ENCODE assay signal across 1 mouse cellular context in the genomic region with DNA sequence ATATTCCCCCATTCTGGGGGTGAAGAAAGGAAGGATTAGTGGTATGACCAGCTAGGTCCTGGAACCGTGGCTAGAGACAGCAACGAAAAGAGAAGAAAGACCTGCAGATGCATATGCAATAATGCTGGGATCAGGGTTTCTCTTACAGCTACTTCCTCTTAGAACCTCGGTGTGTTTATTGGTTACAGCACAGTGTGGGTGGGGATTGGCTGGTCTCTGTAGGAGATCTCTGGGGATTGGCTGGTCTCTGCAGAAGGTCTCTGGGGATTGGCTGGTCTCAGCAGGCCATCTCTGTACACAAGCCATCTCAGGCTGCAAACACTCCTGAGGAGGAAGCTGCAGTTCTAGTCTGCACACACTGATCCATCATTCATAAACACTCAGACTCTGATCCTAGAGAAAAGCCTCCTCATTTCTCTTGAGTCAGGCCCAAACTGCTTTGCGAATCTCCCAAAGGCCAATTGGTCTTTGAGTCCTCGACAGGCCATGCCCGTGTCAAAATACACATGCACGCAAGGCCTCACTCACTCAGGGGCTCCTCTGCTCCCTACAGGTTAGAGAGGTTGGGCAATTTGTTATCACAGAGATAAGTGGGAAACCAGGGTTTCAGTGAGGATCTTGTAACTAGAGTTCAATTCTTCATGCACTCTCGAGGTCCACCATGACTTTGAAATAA.
TF ChIP-seq lines count a peak whose summit lies in the region.

No protein-coding gene starts in this region.

TF ChIP-seq in MEL, 35 proteins besides CTCF, POLR2A, EP300 and RAD21 (continued from another document):
- TF ChIP-seq MAX (IDR thresholded peaks at IDR 0.05; ENCODE audit: low read length) (peak; percentile 45), ELF1 (IDR thresholded peaks at IDR 0.05; ENCODE audit: low read depth, low read length) (peak; percentile 84), ETS1 (IDR thresholded peaks at IDR 0.05; ENCODE audit: low read depth, low read length) (peak; percentile 43; the same call in 1 of the 2 replicates), USF1 (IDR thresholded peaks at IDR 0.05; ENCODE audit: low read depth, low read length) (peak; percentile 23; the same call in 1 of the 2 replicates), GATA1 (IDR thresholded peaks at IDR 0.05; ENCODE audit: low read depth, low read length) (no peak), E2F4 (IDR thresholded peaks at IDR 0.05; ENCODE audit: borderline replicate concordance, low read depth, low read length) (no peak), SIN3A (IDR thresholded peaks at IDR 0.05; ENCODE audit: low read length) (peak; percentile 67), ZNF384 (IDR thresholded peaks at IDR 0.05; ENCODE audit: low read depth, low read length) (no peak), MEF2A (IDR thresholded peaks at IDR 0.05; ENCODE audit: extremely low read depth, insufficient replicate concordance, low read depth, low read length, poor library complexity, severe bottlenecking) (0 out of 2 replicates have a peak, but pooled peaks have one; percentile 25), TCF12 (IDR thresholded peaks at IDR 0.05; ENCODE audit: low read depth, low read length) (no peak)
